Mouse (Mus musculus): ENCODE measurements around the gene Mcoln3.

- no peak for TF ChIP-seq POLR2AphosphoS2 (IDR thresholded peaks at IDR 0.05; ENCODE audit: insufficient read length, low read depth)
- TF ChIP-seq POLR2A (IDR thresholded peaks at IDR 0.05; ENCODE audit: insufficient read length, low read depth): no peak
Measured at GRCm38 (mm10) chr3:146090988-146091657, 26.1 kb upstream of the Mcoln3 start.
